Mouse (Mus musculus) liver, postnatal 0 days (tissue): Measurements from ENCODE around the gene Trex2. TPM values are rescaled to one million over a fixed set of nuclear protein-coding genes. Genes with fewer than 3 reads are reported as not detected.
A peak's percentile ranks its signal among the peaks of the same experiment; 100 is the strongest.

Source experiments
- ATAC-seq: fragments of 200-750 bp; cut with Nextera tagmentation; 2 replicates; pipeline ENCODE4 v1.8.0; 2017; ENCODE audit warnings: mild to moderate bottlenecking, moderate library complexity
- DNase-seq: peaks from one replicate; pipeline ENCODE4 v3.0.0-alpha.2; 2016
- H3K27ac ChIP-seq: fragments of 300-500 bp; sonication (generic); 2 replicates; pipeline ENCODE4 v1.5.1; 2014; ENCODE audit warnings: antibody characterized with exemption, moderate library complexity, mild to moderate bottlenecking, low read depth
- H3K27me3 ChIP-seq: fragments of 300-500 bp; sonication (generic); 2 replicates; pipeline ENCODE4 v1.6.1; 2014; ENCODE audit warnings: low read length, control low read depth, mixed read lengths; ENCODE audit not compliant: insufficient read depth
- H3K36me3 ChIP-seq: fragments of 300-500 bp; sonication (generic); replicated peaks from 2 replicates; pipeline ENCODE4 v1.6.1; 2014; ENCODE audit warnings: mild to moderate bottlenecking, control low read depth, low read length, moderate library complexity, mixed read lengths; ENCODE audit not compliant: insufficient read depth
- H3K4me1 ChIP-seq: fragments of 300-500 bp; sonication (generic); 2 replicates; pipeline ENCODE4 v1.6.1; 2014; ENCODE audit warnings: antibody characterized with exemption, mild to moderate bottlenecking, control low read depth; ENCODE audit not compliant: insufficient read depth
- H3K4me2 ChIP-seq: fragments of 300-500 bp; sonication (generic); 2 replicates; pipeline ENCODE4 v1.6.1; 2014; ENCODE audit warnings: low read depth, mild to moderate bottlenecking, low read length, moderate library complexity, mixed read lengths
- H3K4me3 ChIP-seq: fragments of 300-500 bp; sonication (generic); 2 replicates; pipeline ENCODE4 v1.5.1; 2014; ENCODE audit warnings: low read depth, low read length
- H3K9ac ChIP-seq: fragments of 300-500 bp; sonication (generic); replicated peaks from 2 replicates; pipeline ENCODE4 v1.6.1; 2014; ENCODE audit warnings: mild to moderate bottlenecking, moderate library complexity
- H3K9me3 ChIP-seq: fragments of 300-500 bp; sonication (generic); 2 replicates; pipeline ENCODE4 v1.6.1; 2016; ENCODE audit warnings: mild to moderate bottlenecking, control low read depth, low read length, mixed read lengths
- CTCF ChIP-seq: sonication (generic); IDR thresholded peaks from 2 replicates; pipeline ENCODE4 v1.5.1; 2016; ENCODE audit warnings: antibody characterized with exemption, low read depth
- EP300 ChIP-seq: IDR thresholded peaks from 2 replicates; pipeline ENCODE4 v1.6.1; 2016; ENCODE audit warnings: antibody characterized with exemption, low read depth, mild to moderate bottlenecking
- WGBS: fragments of 180-500 bp; shearing (Covaris S2); extraction: QIAGEN DNeasy Blood & Tissue Kit; methylation state at CpG from one replicate; pipeline ENCODE4 v1.1.7; 2014; ENCODE audit not compliant: insufficient replicate concordance; 5-methylcytosine and 5-hydroxymethylcytosine counted together
- polyA plus RNA-seq: library from polyadenylated mRNA; unstranded; fragments of >200 nt; fragmentation: Nextera tagmentation; extraction: Ambion mirVana; gene quantifications from 2 replicates; pipeline ENCODE4 v1.2.1, GENCODE M21; 2015

The Trex2 gene
- not detected in 2 replicates for polyA plus RNA-seq

DNA sequence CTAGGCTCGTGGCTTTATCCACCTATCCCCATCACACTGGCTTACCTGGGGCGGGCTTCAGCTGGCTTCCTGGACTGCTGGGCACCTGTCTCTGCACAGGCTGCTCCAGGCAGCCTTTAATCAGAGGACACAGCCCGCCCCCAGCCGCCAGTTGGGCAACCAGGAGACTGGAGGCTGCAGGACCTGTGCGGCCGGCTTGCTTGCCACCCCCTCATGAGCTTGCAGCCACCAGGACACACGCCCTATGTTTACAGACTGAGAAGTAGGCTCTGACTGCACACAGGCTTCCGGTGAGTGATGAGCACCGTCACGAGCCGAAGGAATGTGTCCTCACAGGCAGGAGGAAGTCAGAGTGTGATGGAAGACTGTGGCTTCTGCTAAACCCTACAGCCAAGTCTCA is at the start of gene Trex2:
Gene Trex2 (minus strand): TSS at position 93 of the 400 bp plus-strand sequence.
- ATAC-seq: peak; percentile 29; the same call in 1 of the 2 replicates
- H3K27ac ChIP-seq: no peak within 1 kb of the TSS
- TF ChIP-seq CTCF (no peak), EP300 (no peak)

DNA sequence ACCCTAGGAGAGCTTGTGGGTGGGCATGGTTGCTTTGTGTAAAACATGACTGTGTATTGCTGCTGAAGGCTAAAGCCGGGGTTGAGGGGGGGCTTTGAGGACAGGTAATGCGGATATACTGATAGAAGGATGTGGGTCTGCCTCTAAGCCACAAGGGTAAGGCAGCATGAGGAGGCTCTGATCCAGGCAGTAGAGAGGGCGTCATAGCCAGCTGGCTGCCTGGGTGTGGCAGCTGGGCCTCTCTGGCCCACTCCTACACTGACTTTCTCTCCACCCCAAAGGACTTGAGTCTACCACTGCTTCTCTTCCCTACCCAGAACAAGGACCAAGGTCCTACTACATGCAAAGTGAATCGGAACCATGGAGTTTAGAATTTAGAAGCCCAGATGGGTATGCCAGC is 49.7 kb upstream of the Trex2 start:
- TF ChIP-seq CTCF (no peak), EP300 (no peak)
- no peak overlapping the region for H3K4me2 ChIP-seq

More for the DNA sequence above, at the start of gene Trex2:
- Histone ChIP-seq H3K4me1 (no peaks in the 10 kb centered on the region), H3K9me3 (no peaks in the 10 kb centered on the region), H3K36me3 (no peaks in the 10 kb centered on the region), H3K9ac (no peak within 1 kb of the TSS), H3K4me2 (no peak within 1 kb of the TSS), H3K4me3 (no peak within 1 kb of the TSS), H3K27me3 (no peaks in the 10 kb centered on the region; the same call in 1 of the 2 replicates)
- no peak for DNase-seq
- 55% methylated on average over 11 of the region's 11 CpGs for WGBS

DNA sequence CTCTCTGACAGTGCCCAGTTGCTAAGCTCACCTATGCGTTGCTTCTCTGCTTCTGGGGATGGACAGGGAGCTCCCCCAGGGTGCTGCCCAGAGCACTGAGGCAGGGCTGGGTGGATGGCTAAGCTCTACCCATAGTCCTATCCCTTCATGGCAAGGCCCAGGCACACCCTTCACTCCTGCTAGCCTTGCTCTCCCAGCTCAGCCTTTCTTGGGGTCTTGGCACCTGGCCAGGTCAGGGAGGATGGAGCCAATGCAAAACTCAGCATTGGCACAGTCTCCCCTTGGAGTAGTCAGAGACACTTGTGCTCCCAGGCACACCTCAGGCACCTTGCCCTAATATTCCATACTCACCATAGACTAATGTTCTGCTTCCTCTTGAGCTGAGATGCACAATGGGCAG is 48.9 kb upstream of the Trex2 start:
- ATAC-seq: no peak
- Histone ChIP-seq H3K4me2 (no peak overlapping the region), H3K4me3 (peak overlapping the region; percentile 13; the same call in 1 of the 2 replicates), H3K9ac (no peak overlapping the region), H3K27me3 (0 out of 2 replicates have a peak, but pooled peaks cover 6% of the 10 kb centered on the region), H3K36me3 (no peaks in the 10 kb centered on the region), H3K4me1 (no peaks in the 10 kb centered on the region), H3K27ac (no peak overlapping the region), H3K9me3 (no peaks in the 10 kb centered on the region)
- WGBS: 71% methylated on average over 1 of the region's 1 CpGs
- TF ChIP-seq CTCF: no peak
- no peak for TF ChIP-seq EP300
- DNase-seq: no peak

More for the DNA sequence above, 49.7 kb upstream of the Trex2 start:
- no peaks in the 10 kb centered on the region for H3K9me3 ChIP-seq
- ATAC-seq (no peak), DNase-seq (no peak)
- 69% methylated on average over 4 of the region's 4 CpGs for WGBS
- no peaks in the 10 kb centered on the region for H3K4me1 ChIP-seq
- no peak overlapping the region for H3K27ac ChIP-seq
- no peak overlapping the region for H3K4me3 ChIP-seq
- H3K27me3 ChIP-seq: 0 out of 2 replicates have a peak, but pooled peaks cover 7% of the 10 kb centered on the region
- no peak overlapping the region for H3K9ac ChIP-seq
- H3K36me3 ChIP-seq: no peaks in the 10 kb centered on the region

DNA sequence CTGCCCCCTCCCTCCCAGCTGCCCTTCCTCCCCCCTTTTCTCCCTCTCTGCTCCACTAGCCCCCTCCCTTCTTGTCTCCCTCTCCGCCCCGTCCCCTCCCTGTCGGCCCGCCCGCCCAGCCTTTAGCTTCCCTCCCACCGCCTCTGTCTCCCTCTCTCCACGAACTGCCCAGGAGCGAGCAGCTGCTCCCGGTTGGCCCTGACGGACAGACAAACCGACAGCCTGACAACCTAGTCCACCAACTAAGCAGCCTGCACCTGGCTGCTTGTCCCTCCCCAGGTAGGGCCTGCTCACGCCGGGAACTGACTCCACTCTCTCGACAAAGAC is 48.3 kb upstream of the Trex2 start, which contains the start of gene Bgn:
Gene Bgn (plus strand): TSS at position 119 of the 327 bp plus-strand sequence.
- no peak within 1 kb of the TSS for H3K4me2 ChIP-seq
- H3K27ac ChIP-seq: no peak within 1 kb of the TSS
- 0 out of 2 replicates have a peak, but pooled peaks cover 6% of the 10 kb centered on the region for H3K27me3 ChIP-seq
- no peak for TF ChIP-seq CTCF
- no peak for TF ChIP-seq EP300
- 32% methylated on average over 11 of the region's 14 CpGs for WGBS
- no peaks in the 10 kb centered on the region for H3K36me3 ChIP-seq
- peak within 1 kb of the TSS; percentile 13; the same call in 1 of the 2 replicates for H3K4me3 ChIP-seq
- DNase-seq (no peak), ATAC-seq (no peak)
- no peak within 1 kb of the TSS for H3K9ac ChIP-seq
- H3K4me1 ChIP-seq: no peaks in the 10 kb centered on the region
- H3K9me3 ChIP-seq: no peaks in the 10 kb centered on the region

DNA sequence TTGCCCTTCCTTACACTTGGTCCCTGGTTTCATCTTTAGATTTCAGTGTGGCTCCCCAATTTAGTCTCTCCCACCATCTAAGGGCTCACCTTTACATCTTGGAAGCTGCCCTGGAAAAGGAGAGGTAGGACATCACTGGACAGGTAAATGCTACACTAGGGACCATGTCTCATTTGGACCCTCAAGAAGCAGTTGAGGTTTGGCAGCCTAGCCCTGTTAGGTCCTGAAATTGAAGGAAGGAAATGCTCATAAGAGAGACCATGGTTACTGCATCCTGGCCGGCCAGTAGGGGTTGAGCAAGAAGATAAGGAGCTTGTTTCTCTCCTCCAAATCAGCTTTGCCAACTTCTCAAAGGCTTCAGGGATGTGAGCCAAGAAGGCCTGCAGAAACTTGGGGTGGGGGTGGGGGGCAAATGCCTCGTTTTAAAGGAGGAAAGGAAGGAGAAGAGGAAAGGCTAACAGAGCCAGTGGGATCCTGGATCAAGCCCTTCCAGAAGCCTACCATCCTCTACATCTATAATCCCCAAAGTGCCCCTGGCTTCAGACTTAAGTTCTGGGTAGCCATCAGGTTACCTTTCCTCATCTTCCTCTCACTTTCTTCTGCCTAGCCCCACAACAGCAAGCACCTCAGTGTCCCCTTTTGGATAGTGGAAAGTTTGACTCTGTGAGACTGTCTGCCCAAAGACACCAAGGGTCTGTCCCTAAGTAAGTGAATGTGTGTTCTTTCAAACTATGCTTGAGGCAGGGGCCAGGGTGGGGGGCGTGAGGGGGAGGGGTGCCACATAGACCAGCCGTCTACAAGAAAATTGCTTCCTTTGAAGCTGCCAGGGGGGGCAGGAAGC is 47.7 kb upstream of the Trex2 start:
- WGBS: 29% methylated on average over 4 of the region's 4 CpGs
- H3K27ac ChIP-seq: no peak overlapping the region
- DNase-seq (no peak), ATAC-seq (no peak)
- no peaks in the 10 kb centered on the region for H3K4me1 ChIP-seq
- H3K9ac ChIP-seq: no peak overlapping the region
- 0 out of 2 replicates have a peak, but pooled peaks cover 6% of the 10 kb centered on the region for H3K27me3 ChIP-seq
- H3K4me2 ChIP-seq: no peak overlapping the region
- no peaks in the 10 kb centered on the region for H3K36me3 ChIP-seq
- no peak overlapping the region for H3K4me3 ChIP-seq
- H3K9me3 ChIP-seq: no peaks in the 10 kb centered on the region
- TF ChIP-seq EP300 (no peak), CTCF (no peak)

DNA sequence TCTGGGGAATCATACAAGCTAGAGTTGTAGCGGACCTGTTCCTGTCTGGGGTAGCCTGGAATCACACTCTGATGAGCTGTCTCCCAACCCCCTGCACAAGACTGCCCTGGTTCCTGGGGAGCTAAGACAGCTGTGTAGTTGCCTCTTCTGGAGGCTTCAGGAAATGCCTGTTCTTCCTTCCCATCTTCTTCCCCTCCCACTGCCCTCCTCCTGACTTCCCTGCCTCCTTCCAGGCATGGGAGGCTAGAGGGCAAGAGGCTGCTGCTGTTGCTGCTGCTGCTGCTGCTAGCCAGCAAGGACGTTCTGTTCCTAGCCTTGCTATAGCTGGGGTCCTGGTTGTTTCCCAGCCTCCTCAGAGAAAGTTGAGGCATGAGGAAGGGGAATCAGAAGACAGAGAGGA is 45.2 kb upstream of the Trex2 start:
- Histone ChIP-seq H3K4me3 (no peak overlapping the region), H3K4me1 (peaks cover 5% of the 10 kb centered on the region), H3K9ac (no peak overlapping the region), H3K36me3 (no peaks in the 10 kb centered on the region), H3K9me3 (no peaks in the 10 kb centered on the region), H3K27ac (no peak overlapping the region), H3K27me3 (0 out of 2 replicates have a peak, but pooled peaks cover 6% of the 10 kb centered on the region), H3K4me2 (no peak overlapping the region)
- ATAC-seq: no peak
- no peak for TF ChIP-seq EP300
- TF ChIP-seq CTCF: no peak
- no peak for DNase-seq
- 50% methylated on average over 2 of the region's 2 CpGs for WGBS
